Mouse (Mus musculus): ENCODE results near the gene Hspd1.

Hspd1 gene

GRCm38 (mm10) chr1:55041691-55042090, 46.4 kb downstream of the Hspd1 start:
- no peak for DNase-seq (ENCODE audit: low spot score)

DNA sequence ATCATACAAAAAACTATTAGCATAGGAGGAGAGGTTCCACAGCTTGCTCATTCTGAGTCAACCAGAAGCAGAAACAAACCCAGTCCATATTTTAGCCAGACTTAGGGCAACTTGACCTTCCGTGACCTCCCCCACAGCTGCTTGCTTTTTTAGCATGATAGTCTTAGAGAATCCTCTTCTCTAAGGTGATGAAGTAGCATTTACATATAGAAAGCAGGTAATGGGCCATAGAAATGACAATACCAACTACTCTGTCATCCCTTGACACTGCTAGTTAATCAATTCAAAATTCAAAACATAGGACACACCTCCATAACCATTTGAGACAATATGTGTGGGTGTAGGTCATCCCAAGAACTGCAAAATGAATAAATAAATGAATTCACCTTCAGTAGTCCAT, 48.1 kb downstream of the Hspd1 start:
- no peak for DNase-seq (ENCODE audit: low spot score)

GRCm38 (mm10) chr1:55031026-55031779, 56.8 kb downstream of the Hspd1 start:
- no peak for DNase-seq (ENCODE audit: low spot score)

- DNase-seq (ENCODE audit: low spot score), result no peak
Measured at GRCm38 (mm10) chr1:55029446-55029845, 58.6 kb downstream of the Hspd1 start.

DNA sequence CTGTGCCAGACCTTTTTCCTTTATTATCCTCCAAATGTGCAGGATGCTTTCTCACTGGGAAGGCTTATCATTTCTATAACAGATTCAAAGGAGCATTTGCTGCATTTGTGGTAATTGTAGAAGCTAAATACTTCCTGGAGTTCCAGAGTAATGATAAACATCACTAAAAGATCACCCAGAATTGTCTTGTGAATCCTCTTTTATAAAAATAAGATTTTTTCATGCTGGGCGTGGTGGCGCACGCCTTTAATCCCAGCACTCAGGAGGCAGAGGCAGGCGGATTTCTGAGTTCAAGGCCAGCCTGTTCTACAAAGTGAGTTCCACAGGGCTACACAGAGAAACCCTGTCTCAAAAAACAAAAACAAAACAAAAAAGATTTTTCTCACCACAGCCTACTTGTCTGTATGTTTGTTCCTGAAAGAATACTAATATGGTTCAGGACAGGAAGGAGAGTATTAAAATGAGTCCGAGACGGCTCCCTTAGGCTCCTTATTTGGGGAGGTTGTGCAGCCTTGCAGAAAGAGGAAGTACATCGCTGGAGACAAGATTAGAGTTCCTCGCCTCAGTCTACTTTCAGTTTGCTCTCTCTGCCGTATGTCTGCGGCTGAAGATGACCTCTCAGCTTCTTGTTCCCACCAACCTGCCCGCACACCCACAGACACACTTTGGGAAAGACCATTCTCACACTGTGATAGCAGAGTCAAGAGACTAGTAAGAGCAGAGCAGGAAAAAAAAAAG, 59.4 kb downstream of the Hspd1 start:
- no peak for DNase-seq (ENCODE audit: low spot score)

DNA sequence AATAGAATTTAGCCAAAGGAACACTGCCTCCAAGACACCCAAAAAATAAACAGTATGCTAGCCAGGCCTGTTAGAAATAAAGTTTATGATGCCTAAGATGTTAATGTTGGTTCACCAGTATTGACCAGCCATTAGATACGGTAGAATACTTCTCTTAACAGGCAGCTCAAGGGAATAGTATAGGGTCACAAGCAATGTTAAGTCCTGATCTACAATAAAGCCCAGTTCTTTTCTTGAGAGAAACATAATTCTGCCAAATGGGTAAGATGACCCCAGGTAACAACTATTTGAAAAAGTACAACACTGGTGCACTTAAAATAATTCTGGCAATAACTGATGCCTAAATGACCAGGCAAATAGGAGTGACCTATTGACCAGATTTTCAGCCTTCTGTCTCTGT, 60.1 kb downstream of the Hspd1 start:
- no peak for DNase-seq (ENCODE audit: low spot score)
